Mouse (Mus musculus) olfactory bulb, adult 2 months (tissue): ENCODE results near the gene Gm9970.

Experiments
- CTCF ChIP-seq: fragments of 200-500 bp; IDR thresholded peaks from 2 replicates; pipeline ENCODE4 v1.5.1; 2012; ENCODE audit warnings: low read depth, mild to moderate bottlenecking, low read length, moderate library complexity; ENCODE audit not compliant: insufficient read depth
- POLR2A ChIP-seq: fragments of 200-500 bp; IDR thresholded peaks from 2 replicates; pipeline ENCODE4 v1.6.1; 2012; ENCODE audit warnings: mild to moderate bottlenecking, low read depth, low read length, moderate library complexity; ENCODE audit not compliant: insufficient read depth

- no peak for TF ChIP-seq POLR2A
- no peak for TF ChIP-seq CTCF
Measured at GRCm38 (mm10) chr5:31203866-31204265, 37.2 kb downstream of the Gm9970 start.
